Mouse (Mus musculus): ENCODE measurements around the gene Gpc6.

Gene Gpc6

DNA sequence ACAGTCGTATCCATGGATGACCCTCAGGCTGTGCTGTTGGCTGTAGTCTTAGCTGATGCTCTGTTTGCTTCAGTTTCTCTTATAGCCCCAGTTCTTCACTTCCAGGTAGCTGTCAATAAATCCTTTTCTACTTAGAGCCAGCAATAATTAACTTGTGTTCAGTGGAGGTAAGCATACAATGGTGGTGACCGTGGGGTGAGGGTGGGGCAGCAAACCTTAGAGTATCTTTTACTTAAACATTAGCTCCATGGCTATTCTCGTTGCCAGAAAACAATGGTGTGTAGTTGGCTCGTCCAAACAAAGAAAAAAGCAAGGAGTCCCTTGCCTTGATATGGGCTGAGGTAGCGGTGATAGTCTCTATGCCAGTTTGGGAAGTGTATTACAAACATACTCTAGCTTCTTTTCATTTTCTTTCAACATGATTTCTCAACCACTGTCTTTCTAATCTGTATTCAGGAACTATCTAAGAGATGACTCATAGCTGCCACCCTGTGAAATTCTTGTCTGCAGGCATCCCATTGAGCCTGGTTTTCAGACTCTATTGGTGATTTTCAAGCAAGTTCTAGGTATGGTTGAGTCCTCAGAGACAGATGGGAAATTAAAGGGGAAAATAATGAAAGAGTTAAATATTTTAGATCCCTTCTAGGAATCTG is 22.9 kb downstream of the Gpc6 start:
- no peak for DNase-seq (ENCODE audit: low spot score)

DNA sequence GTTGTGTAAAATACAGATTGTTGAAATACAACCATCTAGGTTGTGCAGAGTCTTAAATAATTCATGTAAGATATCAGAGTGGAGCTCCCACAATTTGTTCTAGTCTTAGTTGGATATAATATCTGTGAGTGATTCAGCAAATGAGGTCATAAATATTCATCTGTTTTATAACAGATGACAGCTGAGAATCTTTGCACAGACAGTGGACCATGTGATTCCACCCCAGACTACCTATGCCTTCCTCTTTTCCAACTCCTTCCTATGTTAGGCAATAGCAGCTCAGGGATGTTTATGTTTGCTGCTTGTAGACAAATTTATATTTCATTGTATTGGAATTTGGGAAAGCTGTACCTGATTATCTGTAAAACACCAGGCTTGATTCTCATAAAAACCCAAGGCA is 32.0 kb downstream of the Gpc6 start:
- no peak for DNase-seq (ENCODE audit: low spot score)

DNA sequence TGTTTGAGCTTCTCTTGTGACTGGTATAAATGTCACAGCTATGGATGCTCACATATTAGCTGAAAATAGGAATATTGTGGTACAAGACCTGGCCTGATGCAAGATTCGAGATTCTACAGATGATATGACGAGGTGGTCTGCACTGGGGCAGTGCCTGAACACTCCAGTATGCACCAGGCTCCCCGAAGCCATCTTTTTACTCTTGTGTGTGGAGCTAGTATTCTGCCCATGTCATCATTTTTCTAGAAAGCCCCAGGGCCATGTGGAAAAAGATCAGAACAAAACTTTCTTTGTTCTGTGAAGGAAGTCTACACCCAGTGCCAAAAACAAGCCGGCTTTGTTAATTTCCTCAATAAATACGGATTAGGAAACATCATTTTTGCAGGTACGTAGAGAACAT is 39.7 kb downstream of the Gpc6 start:
- no peak for DNase-seq (ENCODE audit: low spot score)

DNA sequence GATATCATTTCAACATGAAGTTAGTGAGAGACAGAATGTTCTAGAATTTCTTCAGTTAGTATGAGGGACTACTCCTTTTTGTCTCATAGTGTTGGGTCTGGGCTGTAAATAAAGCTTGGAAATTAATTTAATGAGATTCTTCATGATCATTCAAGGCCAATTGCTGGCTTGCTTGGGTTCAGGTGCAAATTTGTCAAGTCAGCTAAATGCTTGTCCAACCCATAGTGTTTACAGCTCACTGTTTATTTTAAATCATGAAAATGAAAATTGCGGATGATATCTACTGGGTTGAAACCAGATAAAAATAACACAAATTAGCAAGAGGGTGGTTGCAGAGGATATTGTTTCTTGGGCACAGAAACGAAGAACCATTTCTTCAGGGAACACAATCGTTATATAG is 49.6 kb downstream of the Gpc6 start:
- no peak for DNase-seq (ENCODE audit: low spot score)

DNA sequence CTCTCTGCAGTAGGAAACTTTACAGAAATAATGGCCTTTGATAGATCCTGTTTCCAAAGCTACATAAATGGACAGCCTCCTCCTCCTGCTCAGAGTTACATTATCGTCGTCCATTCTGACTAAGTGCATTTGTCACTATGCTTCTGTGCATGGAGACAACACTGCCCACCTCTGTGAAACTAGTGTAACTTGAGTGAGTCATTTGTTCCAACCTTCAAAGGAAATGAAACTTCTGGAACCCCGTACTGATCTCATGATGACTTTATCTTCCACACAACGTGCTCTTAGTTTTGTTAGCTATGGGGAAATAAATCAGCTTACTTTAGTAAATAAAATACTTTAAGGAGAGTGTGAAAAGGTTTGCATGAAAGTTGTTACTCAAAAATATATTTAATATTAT is 50.1 kb downstream of the Gpc6 start:
- no peak for DNase-seq (ENCODE audit: low spot score)

- DNase-seq (ENCODE audit: low spot score): no peak
Observed at GRCm38 (mm10) chr14:116977259-116977658, 52.1 kb downstream of the Gpc6 start.

DNA sequence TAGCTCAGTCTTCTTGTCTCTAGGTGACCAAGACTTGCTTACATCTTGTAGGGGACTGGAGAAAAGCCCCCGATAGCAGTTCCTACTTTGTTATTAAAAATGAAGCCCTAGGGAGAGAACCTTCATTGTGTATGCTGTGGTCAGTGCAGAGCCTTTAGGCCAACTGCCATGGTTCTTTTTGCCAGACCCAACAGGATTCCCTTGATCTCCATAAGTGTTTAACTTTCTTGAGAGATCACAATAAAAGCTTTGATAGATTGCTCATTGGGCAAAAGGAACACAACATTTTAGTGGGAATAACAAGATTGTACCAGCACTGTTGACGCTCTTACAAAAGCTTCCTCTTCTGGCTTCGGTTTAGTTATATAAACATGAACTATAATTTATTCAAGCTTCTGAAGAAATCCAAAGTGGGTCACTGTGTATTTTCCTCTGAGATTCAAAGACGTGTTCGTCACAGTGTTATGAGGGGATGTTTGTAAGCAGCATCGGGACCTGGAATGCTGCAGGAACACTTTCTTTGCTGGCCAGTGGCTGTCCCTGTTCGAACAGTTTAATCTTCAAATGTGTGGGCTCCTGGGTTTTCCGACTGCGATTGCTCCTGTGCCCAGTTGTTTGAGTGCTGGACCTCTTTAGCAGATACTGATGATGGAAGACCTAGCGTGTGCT is 54.7 kb downstream of the Gpc6 start:
- DNase-seq (ENCODE audit: low spot score): no peak

DNA sequence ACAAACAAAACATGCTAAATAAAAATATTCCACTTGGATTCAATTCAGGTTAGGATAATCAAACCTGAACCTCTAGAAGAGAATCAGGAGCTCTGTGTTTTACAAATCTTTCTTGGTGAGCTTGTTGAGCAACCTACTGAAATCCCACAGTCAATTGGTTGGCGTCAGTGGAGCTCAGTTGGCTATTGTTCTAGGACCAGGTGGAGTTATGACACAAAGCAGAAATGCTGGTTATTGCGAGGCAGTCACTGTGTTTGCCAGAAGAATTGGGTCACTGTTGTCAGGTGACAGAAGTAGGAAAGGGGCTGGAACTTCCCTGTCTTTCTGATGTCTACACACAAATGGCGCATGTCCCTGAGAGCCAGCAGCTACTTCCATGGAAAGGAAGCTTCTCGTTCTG is 56.6 kb downstream of the Gpc6 start:
- no peak for DNase-seq (ENCODE audit: low spot score)

DNA sequence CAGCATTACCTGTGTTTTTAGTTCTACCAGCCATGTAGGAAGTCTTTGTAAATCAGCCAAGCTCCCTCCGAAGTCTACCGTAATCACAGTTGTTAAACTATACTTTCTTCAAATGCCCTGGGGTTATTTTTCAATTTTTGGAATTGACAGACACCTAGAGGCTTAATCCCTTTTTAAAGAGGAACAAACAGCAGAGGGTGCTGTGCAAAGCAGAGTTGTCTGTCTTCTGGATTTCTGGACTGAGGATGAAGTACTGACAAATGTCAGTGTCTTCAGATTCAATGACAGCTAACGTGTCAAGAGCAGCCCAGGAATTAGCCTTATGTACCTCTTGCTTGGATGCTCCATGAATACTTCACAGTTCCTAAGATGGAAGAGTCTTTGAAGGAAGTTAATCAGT is 62.2 kb downstream of the Gpc6 start:
- DNase-seq (ENCODE audit: low spot score): no peak

DNA sequence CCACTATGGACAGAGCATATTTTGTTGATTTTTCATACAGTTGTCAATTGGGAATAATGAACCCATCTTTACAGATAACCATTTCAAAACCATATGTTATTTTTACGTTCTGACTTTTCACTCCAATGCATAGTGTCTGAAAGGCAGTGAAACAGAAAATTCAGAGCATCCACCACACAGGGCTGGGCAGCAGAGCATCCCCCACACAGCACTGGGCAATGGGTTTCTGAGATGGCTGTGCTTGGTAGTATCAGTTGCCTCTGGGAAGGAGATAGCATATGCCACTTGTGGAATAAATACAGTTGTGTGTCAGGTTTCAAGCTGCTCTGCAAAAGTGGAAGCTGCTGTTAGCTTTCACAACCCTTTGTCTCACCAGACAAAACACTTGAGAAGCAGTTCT is 75.3 kb downstream of the Gpc6 start:
- DNase-seq (ENCODE audit: low spot score): no peak

GRCm38 (mm10) chr14:117002313-117002712 is 77.2 kb downstream of the Gpc6 start:
- DNase-seq (ENCODE audit: low spot score): no peak

GRCm38 (mm10) chr14:117008781-117009180 is 83.7 kb downstream of the Gpc6 start:
- DNase-seq (ENCODE audit: low spot score): no peak

- DNase-seq (ENCODE audit: low spot score): no peak
Observed at GRCm38 (mm10) chr14:117012969-117013368, 87.9 kb downstream of the Gpc6 start.

DNA sequence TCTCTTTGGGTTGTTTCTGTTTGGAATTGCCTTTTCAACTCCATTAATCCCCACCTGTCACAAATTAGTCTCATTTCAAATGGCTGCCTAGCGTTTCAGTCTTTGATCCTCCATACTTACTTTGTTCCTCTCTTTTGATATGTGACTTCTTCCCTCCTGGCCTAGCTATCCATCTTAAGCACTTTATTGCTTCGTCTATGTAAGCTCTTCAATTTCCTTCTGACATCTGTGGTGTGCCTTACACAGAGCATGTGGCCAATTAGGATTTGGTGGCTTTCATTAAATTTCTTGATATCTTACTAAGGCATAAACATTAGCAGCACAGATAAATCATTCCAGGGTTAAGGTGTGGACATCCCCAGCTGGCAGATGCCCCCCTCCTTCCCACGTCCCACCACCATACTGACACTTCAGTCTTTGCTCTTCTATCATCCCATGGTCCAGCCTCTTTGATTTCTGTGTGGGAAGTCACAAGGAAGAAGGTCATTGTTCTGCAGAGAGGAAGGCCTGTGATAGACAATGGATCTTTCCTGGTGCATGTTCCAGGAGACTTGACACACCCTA is 88.5 kb downstream of the Gpc6 start:
- no peak for DNase-seq (ENCODE audit: low spot score)

- DNase-seq (ENCODE audit: low spot score): no peak
Observed at GRCm38 (mm10) chr14:117015333-117015922, 90.3 kb downstream of the Gpc6 start.

DNA sequence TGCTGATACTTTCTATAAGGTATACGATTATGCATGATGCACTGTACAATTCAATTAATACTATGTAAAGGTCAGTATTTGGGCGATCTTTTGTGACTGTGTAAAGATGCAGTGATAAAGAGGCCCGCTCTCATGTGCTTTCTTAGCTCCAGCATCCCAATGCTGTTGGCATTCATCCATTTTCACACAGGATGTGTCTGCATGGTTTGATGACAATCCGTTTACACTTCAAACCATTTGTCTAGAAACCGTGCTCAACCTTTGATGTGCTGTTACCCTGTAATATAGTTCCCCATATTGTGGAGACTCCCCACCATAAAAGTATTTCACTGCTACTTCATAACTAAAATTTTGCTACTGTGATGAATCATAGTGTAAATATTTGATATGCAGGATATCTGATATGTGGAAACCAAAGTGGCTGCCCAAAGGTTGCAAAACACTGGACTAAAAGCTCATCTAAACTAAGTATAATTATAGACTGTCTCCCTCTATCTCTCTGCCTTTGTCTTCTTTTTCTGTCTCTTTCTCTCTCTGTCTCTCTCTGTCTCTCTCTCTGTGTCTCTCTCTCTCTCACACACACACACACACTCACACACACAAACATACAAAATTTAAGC is 97.2 kb downstream of the Gpc6 start:
- DNase-seq (ENCODE audit: low spot score): no peak

- no peak for DNase-seq (ENCODE audit: low spot score)
Observed at GRCm38 (mm10) chr14:117034146-117034545, 109.0 kb downstream of the Gpc6 start.

DNA sequence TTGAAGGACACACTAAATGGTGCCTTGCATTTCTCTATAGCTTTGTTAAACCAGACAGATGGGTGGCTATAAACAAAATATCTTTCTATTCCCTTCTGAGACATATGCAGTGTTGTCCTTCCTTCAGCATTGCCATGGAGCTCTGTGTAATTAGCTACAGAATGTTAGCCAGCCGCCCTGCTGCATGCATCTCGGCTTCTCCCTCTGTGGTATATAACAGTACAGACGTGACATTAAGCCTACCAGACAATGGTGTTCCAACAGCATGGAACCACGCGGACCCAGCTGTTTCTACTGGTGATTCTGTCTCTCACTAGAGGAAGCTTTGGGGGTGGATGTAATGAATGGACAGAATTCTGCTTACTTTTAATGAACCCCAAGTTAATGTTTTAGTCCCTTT is 115.9 kb downstream of the Gpc6 start:
- no peak for DNase-seq (ENCODE audit: low spot score)

- no peak for DNase-seq (ENCODE audit: low spot score)
Observed at GRCm38 (mm10) chr14:117048951-117049350, 123.8 kb downstream of the Gpc6 start.

- DNase-seq (ENCODE audit: low spot score): no peak
Observed at GRCm38 (mm10) chr14:117050877-117051276, 125.8 kb downstream of the Gpc6 start.

DNA sequence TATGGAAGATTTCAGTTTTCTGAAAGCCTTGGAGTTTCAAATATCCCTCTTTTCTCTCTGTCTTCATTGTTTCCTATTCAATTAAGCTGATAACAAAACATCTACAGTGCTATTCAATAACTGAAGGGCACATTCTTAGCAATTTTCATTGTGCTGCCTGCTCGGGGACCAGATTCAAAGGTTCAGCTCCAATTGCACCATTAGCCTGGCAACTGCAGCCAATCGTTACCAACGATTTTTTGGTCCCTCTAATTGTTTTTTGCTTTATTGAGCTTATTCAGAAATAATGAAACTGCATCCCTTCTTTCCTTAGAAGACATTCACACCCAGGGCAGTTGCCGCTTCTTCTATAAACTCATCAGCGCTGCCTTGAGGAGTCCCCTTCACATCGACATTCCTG is 128.2 kb downstream of the Gpc6 start:
- DNase-seq (ENCODE audit: low spot score): no peak

GRCm38 (mm10) chr14:117055134-117055533 is 130.0 kb downstream of the Gpc6 start:
- DNase-seq (ENCODE audit: low spot score): no peak

DNA sequence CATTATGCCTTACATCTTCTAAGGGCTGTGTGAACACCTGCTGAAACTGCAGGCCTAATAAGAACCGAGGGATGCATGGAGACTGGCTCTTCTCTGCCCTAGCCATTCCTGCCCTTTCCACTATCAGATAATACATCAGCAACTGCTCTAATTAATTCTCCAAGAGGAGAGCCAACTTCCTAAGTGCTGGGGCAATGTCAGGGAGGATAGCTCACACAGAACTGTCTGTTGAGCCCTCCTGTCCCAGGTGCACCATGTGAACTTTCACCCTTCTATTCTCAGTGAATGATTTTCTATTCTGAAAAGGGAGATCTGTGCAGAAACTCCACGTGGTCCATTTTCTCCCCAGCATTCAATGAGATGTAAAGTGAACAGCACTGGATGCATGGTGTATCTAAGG is 136.0 kb downstream of the Gpc6 start:
- DNase-seq (ENCODE audit: low spot score): no peak

Data from left cerebral cortex, adult 11 months (tissue).